Mouse (Mus musculus) embryonic facial prominence, embryonic 15.5 days (tissue): ENCODE data around the gene Thsd4. TPM values are rescaled to one million over a fixed set of nuclear protein-coding genes. Genes with fewer than 3 reads are reported as not detected.

Experiments used
- ATAC-seq: fragments of 200-750 bp; cut with Nextera tagmentation; 2 replicates; pipeline ENCODE4 v1.8.0; 2017; ENCODE audit warnings: low read depth, moderate TSS enrichment; ENCODE audit not compliant: insufficient number of reproducible peaks, low FRiP score, low TSS enrichment
- H3K27ac ChIP-seq: fragments of 300-500 bp; sonication (generic); replicated peaks from 2 replicates; pipeline ENCODE4 v1.5.1; 2015; ENCODE audit warnings: mild to moderate bottlenecking, inconsistent platforms
- H3K27me3 ChIP-seq: fragments of 300-500 bp; sonication (generic); 2 replicates; pipeline ENCODE4 v1.6.1; 2015; ENCODE audit warnings: inconsistent platforms
- H3K36me3 ChIP-seq: fragments of 300-500 bp; sonication (generic); 2 replicates; pipeline ENCODE4 v1.6.1; 2015; ENCODE audit warnings: mild to moderate bottlenecking, inconsistent platforms
- H3K4me1 ChIP-seq: fragments of 300-500 bp; sonication (generic); 2 replicates; pipeline ENCODE4 v1.6.1; 2015; ENCODE audit warnings: inconsistent platforms
- H3K4me2 ChIP-seq: fragments of 300-500 bp; sonication (generic); replicated peaks from 2 replicates; pipeline ENCODE4 v1.6.1; 2015; ENCODE audit warnings: mild to moderate bottlenecking, inconsistent platforms
- H3K4me3 ChIP-seq: fragments of 300-500 bp; sonication (generic); replicated peaks from 2 replicates; pipeline ENCODE4 v1.5.1; 2015; ENCODE audit warnings: mild to moderate bottlenecking, inconsistent platforms
- H3K9ac ChIP-seq: fragments of 300-500 bp; sonication (generic); 2 replicates; pipeline ENCODE4 v1.6.1; 2015; ENCODE audit warnings: inconsistent platforms
- H3K9me3 ChIP-seq: fragments of 300-500 bp; sonication (generic); replicated peaks from 2 replicates; pipeline ENCODE4 v1.6.1; 2016; ENCODE audit warnings: inconsistent platforms
- WGBS: fragments of 180-500 bp; shearing (Covaris S2); methylation state at CpG from one replicate; pipeline ENCODE4 v1.1.7; 2015; 5-methylcytosine and 5-hydroxymethylcytosine counted together
- polyA plus RNA-seq: library from polyadenylated mRNA; unstranded; fragments of >200 nt; fragmentation: Nextera tagmentation; extraction: Ambion mirVana; gene quantifications from 2 replicates; pipeline ENCODE4 v1.2.1, GENCODE M21; 2015

The Thsd4 gene
- polyA plus RNA-seq, 1 experiment from 2014 or later = 26.0 TPM

- 48% methylated on average over 4 of the region's 4 CpGs for WGBS
- no peaks in the 10 kb centered on the region for H3K36me3 ChIP-seq
- no peak overlapping the region for H3K4me3 ChIP-seq
- no peaks in the 10 kb centered on the region for H3K9me3 ChIP-seq
- no peak overlapping the region for H3K9ac ChIP-seq
- no peak for ATAC-seq
- peaks cover 1% of the 10 kb centered on the region for H3K4me1 ChIP-seq
- no peaks in the 10 kb centered on the region for H3K27me3 ChIP-seq
- H3K27ac ChIP-seq = no peak overlapping the region
- H3K4me2 ChIP-seq = no peak overlapping the region
Measured at GRCm38 (mm10) chr9:60373161-60373737, 148.6 kb downstream of the Thsd4 start.

GRCm38 (mm10) chr9:60368516-60368915, 153.3 kb downstream of the Thsd4 start:
- Histone ChIP-seq H3K4me2 (no peak overlapping the region), H3K4me1 (peaks cover 15% of the 10 kb centered on the region), H3K27me3 (0 out of 2 replicates have a peak, but pooled peaks cover 2% of the 10 kb centered on the region), H3K9ac (no peak overlapping the region), H3K36me3 (no peaks in the 10 kb centered on the region), H3K9me3 (no peaks in the 10 kb centered on the region), H3K4me3 (no peak overlapping the region), H3K27ac (no peak overlapping the region; the same call in 1 of the 2 replicates)
- 55% methylated on average over 9 of the region's 9 CpGs for WGBS
- no peak for ATAC-seq

DNA sequence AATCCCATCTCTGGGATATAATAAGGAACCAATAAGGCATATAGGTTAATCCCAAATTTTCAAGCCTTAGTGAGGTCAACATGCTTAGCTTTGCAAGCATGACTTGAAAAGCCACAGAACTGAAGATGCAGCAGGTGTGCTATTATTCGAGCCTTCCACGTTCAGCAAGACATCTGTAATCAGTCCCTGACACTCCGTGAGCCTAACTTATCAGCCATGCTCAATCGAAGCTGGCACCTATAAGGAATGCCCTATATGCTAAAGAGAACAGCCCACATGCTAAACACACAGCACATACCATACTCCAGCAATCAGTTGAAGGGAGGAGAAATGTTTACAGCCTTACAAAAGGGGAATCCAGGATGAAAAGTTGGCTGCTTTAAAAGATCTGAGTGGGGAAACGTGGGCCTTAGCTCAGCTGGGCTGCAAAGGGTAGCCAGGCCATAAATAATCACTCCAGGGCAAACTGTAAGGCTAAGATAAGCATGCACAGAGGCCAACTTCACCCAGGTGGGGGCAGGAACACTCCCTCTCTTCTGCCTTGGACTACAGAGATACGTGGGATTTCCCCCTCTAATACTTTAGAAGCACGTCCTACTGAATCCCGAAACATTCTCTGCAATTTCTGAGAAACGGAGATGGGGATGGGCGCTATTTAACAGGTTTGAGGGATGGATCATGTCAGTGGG, 154.1 kb downstream of the Thsd4 start:
- Histone ChIP-seq H3K9me3 (no peaks in the 10 kb centered on the region), H3K36me3 (no peaks in the 10 kb centered on the region), H3K9ac (no peak overlapping the region), H3K27me3 (0 out of 2 replicates have a peak, but pooled peaks cover 2% of the 10 kb centered on the region), H3K4me1 (peaks cover 15% of the 10 kb centered on the region), H3K27ac (no peak overlapping the region), H3K4me2 (no peak overlapping the region), H3K4me3 (no peak overlapping the region)
- 66% methylated on average over 10 of the region's 10 CpGs for WGBS
- no peak for ATAC-seq

DNA sequence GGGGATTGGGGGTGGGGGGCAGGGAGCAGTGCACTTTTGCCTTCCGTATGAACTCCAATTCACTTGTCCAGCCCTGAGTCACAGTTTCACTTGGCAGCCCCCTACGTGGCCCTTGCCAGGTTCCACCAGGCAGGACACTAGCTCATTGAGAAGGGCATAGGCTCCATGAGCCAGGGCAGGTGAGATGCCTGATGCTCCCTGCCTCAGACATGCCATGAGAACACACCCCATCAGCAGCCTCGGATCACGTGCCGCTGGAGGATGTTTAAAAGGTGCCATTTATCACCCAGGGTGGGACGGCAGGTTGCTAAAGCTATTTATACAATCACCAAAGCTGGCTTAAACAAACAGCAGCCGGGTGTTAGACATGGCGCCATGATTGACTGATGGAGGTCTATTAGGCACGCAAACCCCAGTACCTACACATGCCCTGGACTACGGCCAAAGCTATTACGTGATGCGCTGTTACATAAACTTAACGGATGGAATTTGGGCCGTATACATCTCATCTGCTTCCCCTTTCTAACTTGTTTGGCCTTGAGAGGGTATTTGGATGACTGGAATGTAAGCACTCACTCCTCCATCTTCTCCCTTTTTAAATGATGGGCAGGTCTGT, 157.6 kb downstream of the Thsd4 start:
- Histone ChIP-seq H3K27ac (no peak overlapping the region), H3K36me3 (no peaks in the 10 kb centered on the region), H3K9ac (no peak overlapping the region), H3K27me3 (0 out of 2 replicates have a peak, but pooled peaks cover 2% of the 10 kb centered on the region), H3K4me1 (peaks cover 15% of the 10 kb centered on the region), H3K4me2 (no peak overlapping the region), H3K4me3 (no peak overlapping the region), H3K9me3 (no peaks in the 10 kb centered on the region)
- ATAC-seq = no peak
- WGBS = 63% methylated on average over 14 of the region's 14 CpGs

DNA sequence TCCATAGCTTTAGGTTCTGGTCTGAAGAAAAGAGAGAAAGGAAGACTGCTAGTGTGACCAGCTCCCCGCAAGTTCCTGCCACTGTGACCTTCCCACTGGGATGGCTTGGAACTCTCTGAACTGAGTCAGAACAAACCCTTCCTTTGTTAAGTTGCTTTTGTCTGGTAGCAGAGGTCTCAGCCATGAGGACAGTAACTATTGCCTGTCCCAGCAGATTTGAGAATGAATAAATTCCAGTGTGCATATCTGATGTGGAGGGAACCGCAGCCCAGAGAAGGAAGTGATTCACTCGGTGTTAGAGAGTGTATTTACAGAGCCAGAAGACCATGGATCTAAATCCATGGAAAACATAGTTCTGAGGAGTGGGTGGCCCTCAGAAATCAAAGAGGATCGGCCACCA, 169.5 kb downstream of the Thsd4 start:
- H3K4me1 ChIP-seq = peaks cover 3% of the 10 kb centered on the region; the same call in 1 of the 2 replicates
- H3K9ac ChIP-seq = no peak overlapping the region
- no peak overlapping the region for H3K4me3 ChIP-seq
- ATAC-seq = no peak
- H3K27ac ChIP-seq = no peak overlapping the region
- no peak overlapping the region for H3K4me2 ChIP-seq
- WGBS = 75% methylated on average over 4 of the region's 4 CpGs
- H3K27me3 ChIP-seq = no peaks in the 10 kb centered on the region
- H3K36me3 ChIP-seq = no peaks in the 10 kb centered on the region
- H3K9me3 ChIP-seq = no peaks in the 10 kb centered on the region

DNA sequence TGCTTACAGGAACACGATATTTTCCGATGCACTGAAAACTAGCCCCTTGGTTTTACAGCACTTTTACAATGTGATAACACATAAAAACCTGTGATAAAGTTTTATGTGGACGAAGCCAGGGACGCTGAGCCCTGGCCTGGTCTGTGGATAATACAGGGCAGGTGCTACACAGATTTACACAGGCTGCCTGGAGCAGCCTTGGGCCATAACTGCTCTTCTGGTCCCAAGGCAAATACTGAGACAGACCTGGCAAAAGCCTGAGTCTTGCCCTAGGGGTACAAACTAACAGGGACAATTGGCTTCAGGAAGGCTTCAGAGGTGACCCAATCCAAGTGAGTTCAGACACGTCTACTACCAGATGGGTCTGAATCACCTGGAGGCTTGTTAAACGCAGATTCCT, 170.7 kb downstream of the Thsd4 start:
- peaks cover 3% of the 10 kb centered on the region; the same call in 1 of the 2 replicates for H3K4me1 ChIP-seq
- H3K27ac ChIP-seq = no peak overlapping the region
- H3K4me3 ChIP-seq = no peak overlapping the region
- 81% methylated on average over 6 of the region's 6 CpGs for WGBS
- H3K36me3 ChIP-seq = no peaks in the 10 kb centered on the region
- H3K9me3 ChIP-seq = no peaks in the 10 kb centered on the region
- H3K27me3 ChIP-seq = no peaks in the 10 kb centered on the region
- no peak overlapping the region for H3K9ac ChIP-seq
- no peak for ATAC-seq
- H3K4me2 ChIP-seq = no peak overlapping the region

- H3K36me3 ChIP-seq = no peaks in the 10 kb centered on the region
- no peaks in the 10 kb centered on the region for H3K4me1 ChIP-seq
- H3K27ac ChIP-seq = no peak overlapping the region
- H3K4me3 ChIP-seq = no peak overlapping the region
- no peaks in the 10 kb centered on the region for H3K27me3 ChIP-seq
- no peak overlapping the region for H3K4me2 ChIP-seq
- ATAC-seq = no peak
- 82% methylated on average over 5 of the region's 5 CpGs for WGBS
- no peaks in the 10 kb centered on the region for H3K9me3 ChIP-seq
- no peak overlapping the region for H3K9ac ChIP-seq
Measured at GRCm38 (mm10) chr9:60336147-60336546, 185.7 kb downstream of the Thsd4 start.

GRCm38 (mm10) chr9:60335455-60335854, 186.4 kb downstream of the Thsd4 start:
- 82% methylated on average over 6 of the region's 6 CpGs for WGBS
- no peaks in the 10 kb centered on the region for H3K27me3 ChIP-seq
- no peaks in the 10 kb centered on the region for H3K4me1 ChIP-seq
- H3K27ac ChIP-seq = no peak overlapping the region
- no peaks in the 10 kb centered on the region for H3K9me3 ChIP-seq
- ATAC-seq = no peak
- no peak overlapping the region for H3K4me2 ChIP-seq
- H3K9ac ChIP-seq = no peak overlapping the region
- no peak overlapping the region for H3K4me3 ChIP-seq
- no peaks in the 10 kb centered on the region for H3K36me3 ChIP-seq

DNA sequence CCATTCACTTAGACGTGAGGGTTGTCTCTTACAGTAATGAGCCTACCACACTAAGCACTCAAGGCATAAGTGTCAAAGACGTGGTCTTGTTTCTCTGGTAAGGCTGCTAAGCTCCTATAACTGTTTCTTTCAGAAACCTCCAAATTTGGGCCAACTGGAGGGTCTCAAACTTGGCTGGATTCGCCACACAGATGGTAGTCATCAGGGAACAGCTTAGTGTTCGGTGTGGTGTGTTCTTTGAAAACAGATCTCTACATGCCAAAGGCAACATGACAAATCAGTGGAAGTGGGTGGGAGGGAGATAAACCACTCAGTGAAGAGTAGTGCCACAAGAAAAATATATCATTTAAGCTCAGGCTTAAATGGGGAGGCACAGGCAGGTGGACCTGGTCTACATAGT, 191.9 kb downstream of the Thsd4 start:
- no peak overlapping the region for H3K27ac ChIP-seq
- no peaks in the 10 kb centered on the region for H3K9me3 ChIP-seq
- H3K4me3 ChIP-seq = no peak overlapping the region

DNA sequence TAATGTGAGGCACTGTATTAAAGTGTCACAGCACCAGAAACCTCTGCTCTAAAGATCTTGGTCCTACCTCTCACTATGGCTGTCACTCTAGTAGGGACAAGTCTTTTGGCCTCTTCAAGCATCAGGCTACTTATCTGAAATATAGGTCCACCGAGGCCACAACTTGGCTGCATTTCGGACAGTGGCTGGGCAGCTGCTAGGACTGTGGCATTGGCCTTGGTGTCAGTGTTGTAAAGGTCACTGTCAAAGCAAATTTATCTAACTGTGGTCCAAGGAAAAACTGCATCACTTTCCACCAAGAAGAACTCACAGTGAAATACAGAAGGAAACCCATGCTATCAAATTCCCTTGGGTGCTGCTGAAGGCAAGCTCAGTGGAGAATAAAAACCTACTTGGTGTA, 197.1 kb downstream of the Thsd4 start:
- Histone ChIP-seq H3K9ac (no peak overlapping the region), H3K9me3 (no peaks in the 10 kb centered on the region), H3K4me3 (no peak overlapping the region), H3K4me1 (no peaks in the 10 kb centered on the region), H3K27me3 (0 out of 2 replicates have a peak, but pooled peaks cover 4% of the 10 kb centered on the region), H3K36me3 (no peaks in the 10 kb centered on the region), H3K27ac (no peak overlapping the region), H3K4me2 (no peak overlapping the region)
- WGBS = 92% methylated on average over 2 of the region's 2 CpGs
- ATAC-seq = no peak

More for the DNA sequence above, 191.9 kb downstream of the Thsd4 start:
- 49% methylated on average over 4 of the region's 4 CpGs for WGBS
- Histone ChIP-seq H3K4me2 (no peak overlapping the region), H3K27me3 (0 out of 2 replicates have a peak, but pooled peaks cover 4% of the 10 kb centered on the region), H3K9ac (no peak overlapping the region), H3K4me1 (no peaks in the 10 kb centered on the region), H3K36me3 (no peaks in the 10 kb centered on the region)
- ATAC-seq = no peak

- no peak for ATAC-seq
- WGBS = 79% methylated on average over 6 of the region's 6 CpGs
Measured at GRCm38 (mm10) chr9:60323435-60323834, 198.4 kb downstream of the Thsd4 start.

More at GRCm38 (mm10) chr9:60323435-60323834, 198.4 kb downstream of the Thsd4 start:
- Histone ChIP-seq H3K9ac (no peak overlapping the region), H3K4me3 (no peak overlapping the region), H3K27ac (no peak overlapping the region), H3K9me3 (no peaks in the 10 kb centered on the region), H3K27me3 (no peaks in the 10 kb centered on the region), H3K4me2 (no peak overlapping the region), H3K4me1 (no peaks in the 10 kb centered on the region), H3K36me3 (no peaks in the 10 kb centered on the region)
